Mouse (Mus musculus) left cerebral cortex, postnatal 36 days (tissue): Measurements from ENCODE around the gene Krt27. TPM values are rescaled to one million over a fixed set of nuclear protein-coding genes. Genes with fewer than 3 reads are reported as not detected.

Experiments used
- DNase-seq, 2 experiments: peaks; one replicate each; pipeline ENCODE4 v3.0.0; 2021 to 2022; ENCODE audit warnings: low spot score in 2 of 2, mixed read lengths in 1 of 2
- intact Hi-C: fragments of 180-260 bp; cut with DNase I; formaldehyde crosslinking; loops from one replicate; pipeline ENCODE4 v1.15.1; 2025
- total RNA-seq, 2 experiments: library from RNA; stranded (reverse); gene quantifications; 2 replicates each; pipeline ENCODE4 v1.2.3; 2021

The Krt27 gene
- total RNA-seq, 2 experiments from 2014 or later, result not detected

DNA sequence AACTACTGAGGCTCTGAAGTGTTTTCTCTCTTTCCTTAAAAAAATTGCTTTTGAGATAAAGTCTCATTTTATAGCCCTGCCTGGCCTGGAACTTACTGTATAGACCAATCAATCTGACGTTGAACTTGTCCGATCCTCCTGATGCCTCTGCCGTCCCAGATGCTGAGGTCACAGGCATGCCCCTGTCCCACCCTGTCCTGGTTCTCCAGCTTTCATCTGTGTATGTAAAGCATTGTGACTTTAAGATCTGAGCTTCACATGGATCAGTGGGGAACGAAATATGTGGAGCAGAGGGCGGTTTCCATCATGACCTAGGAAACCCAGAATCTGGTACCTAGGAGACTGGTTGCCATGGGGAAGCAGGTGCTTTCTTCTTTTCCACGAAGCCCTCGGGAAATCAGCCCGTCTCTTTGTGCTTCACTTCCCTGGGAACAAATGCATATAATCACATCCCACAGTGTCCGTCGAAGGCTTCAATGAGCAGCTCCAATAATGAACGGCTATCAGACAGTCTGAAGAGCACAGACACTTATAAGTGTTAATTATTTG is 11.5 kb downstream of the Krt27 start:
- intact Hi-C loops, result no loop called here
- no peak for DNase-seq

- intact Hi-C loops, result no loop called here
- no peak for DNase-seq
Observed at GRCm38 (mm10) chr11:99337866-99338265, 13.0 kb downstream of the Krt27 start, which contains the start of gene Krt26. Krt26 (minus strand) TSS chr11:99337966.

DNA sequence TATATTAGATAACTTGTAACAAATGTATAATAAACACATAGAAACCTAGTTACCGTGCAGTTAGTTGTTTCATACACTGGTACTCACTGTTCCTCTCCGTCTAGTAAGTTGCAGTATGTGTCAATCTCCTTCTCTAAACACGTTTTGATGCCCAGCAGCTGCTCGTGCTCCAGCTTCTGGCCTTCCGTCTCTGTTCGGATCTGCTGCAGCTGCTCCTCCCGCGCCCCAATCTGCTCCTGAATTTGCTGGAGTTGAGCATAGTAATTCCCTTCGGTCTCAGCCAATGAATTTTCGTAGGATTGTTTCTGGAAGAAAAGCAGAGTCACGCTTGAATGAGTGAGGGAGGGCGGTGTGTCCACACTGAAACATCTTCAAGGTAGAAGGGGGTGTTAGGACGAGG is 17.5 kb downstream of the Krt27 start:
- intact Hi-C loops, result no loop called here
- peak; percentile 16 to 47 for DNase-seq

DNA sequence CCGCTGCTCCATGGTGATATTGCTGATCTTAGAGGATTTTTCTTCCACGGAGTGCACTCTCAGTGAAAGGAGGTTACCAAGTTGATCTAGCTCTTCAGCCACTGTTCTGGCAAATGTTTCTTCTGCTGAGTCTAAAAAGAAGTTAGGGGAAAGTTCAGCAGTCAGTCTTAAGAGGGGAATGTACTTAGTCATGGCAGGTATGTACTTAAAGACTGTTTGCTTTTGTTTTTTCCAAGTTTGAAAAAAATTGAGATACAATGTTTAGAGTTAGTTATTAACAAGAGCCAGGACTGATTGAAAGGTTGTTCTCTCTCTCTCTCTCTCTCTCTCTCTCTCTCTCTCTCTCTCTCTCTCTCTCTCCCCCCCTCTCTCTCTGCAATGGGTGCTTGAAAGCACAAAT is 21.2 kb downstream of the Krt27 start:
- intact Hi-C loops, result no loop called here
- DNase-seq, result no peak

DNA sequence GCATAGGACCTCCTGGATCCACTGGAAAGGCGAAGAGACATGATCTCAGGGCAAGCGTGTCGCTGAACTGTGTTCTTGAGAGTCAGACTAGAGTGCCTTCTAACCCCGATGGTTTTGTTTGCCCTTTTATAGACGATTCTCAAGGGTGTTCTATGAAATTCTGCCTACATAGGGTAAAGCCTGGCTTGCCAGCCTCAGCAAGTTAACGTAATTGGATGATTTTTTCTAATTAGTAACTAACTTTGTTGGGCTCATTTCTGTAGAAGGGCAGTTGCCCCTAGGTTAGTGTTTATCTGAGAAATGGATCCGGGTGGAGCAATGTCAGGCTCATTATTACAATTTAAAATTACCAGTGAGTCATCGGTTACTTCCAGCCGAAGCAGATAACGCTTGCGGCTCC is 28.1 kb downstream of the Krt27 start, which contains the start of gene Krt25:
TSS of gene Krt25 (minus strand) at position 101 of the 400 bp plus-strand sequence.
- no peak for DNase-seq
- intact Hi-C loops, result no loop called here

GRCm38 (mm10) chr11:99321094-99321493 is 29.8 kb downstream of the Krt27 start:
- intact Hi-C loops, result no loop called here
- no peak for DNase-seq

GRCm38 (mm10) chr11:99319127-99319526 is 31.8 kb downstream of the Krt27 start:
- no peak for DNase-seq
- intact Hi-C loops, result loop anchor here (10.0 kb wide), 1 partner anchor 146 kb away; no protein-coding TSS in a partner anchor

GRCm38 (mm10) chr11:99316543-99316942 is 34.4 kb downstream of the Krt27 start:
- DNase-seq, result no peak
- intact Hi-C loops, result loop anchor here (10.0 kb wide), 1 partner anchor 148 kb away; no protein-coding TSS in a partner anchor

- no peak for DNase-seq
- intact Hi-C loops, result loop anchor here (5.0 to 10.0 kb wide), 3 partner anchors 48 to 150 kb away; no protein-coding TSS in a partner anchor
Observed at GRCm38 (mm10) chr11:99314594-99314993, 36.3 kb downstream of the Krt27 start.

GRCm38 (mm10) chr11:99310882-99311281 is 40.0 kb downstream of the Krt27 start:
- no peak for DNase-seq
- intact Hi-C loops, result loop anchor here (5.0 to 10.0 kb wide), 3 partner anchors 51 to 154 kb away; no protein-coding TSS in a partner anchor

- DNase-seq, result peak; percentile 24 to 37
- intact Hi-C loops, result no loop called here
Observed at GRCm38 (mm10) chr11:99307579-99307978, 43.3 kb downstream of the Krt27 start.

Other genes with a start within 250 kb of the Krt27 start
- not detected for gene Ccr7, start 196.0 kb downstream of the Krt27 start, total RNA-seq
- gene Smarce1, start 120.1 kb downstream of the Krt27 start, total RNA-seq, result 10 to 100 TPM; 53.0 to 65.2 TPM
- gene Krt222, start 107.0 kb downstream of the Krt27 start, total RNA-seq, result 10 to 100 TPM; 31.2 to 37.7 TPM
- gene Krt24, start 65.8 kb downstream of the Krt27 start, total RNA-seq, result not detected
- not detected for gene Krt25, start 28.2 kb downstream of the Krt27 start, total RNA-seq
- gene Krt26, start 13.1 kb downstream of the Krt27 start, total RNA-seq, result not detected
- not detected for gene Krt28, start 23.8 kb upstream of the Krt27 start, total RNA-seq
- 10 to 100 TPM in 1 of 2 experiments, 1 to 10 TPM in 1; 9.7 to 12.4 TPM for gene Krt10, start 38.3 kb upstream of the Krt27 start, total RNA-seq
- gene Krt12, start 71.2 kb upstream of the Krt27 start, total RNA-seq, result 10 to 100 TPM in 1 of 2 experiments, 1 to 10 TPM in 1; 9.4 to 13.4 TPM
- gene Krt20, start 87.0 kb upstream of the Krt27 start, total RNA-seq, result not detected
- not detected for gene Krt23, start 142.0 kb upstream of the Krt27 start, total RNA-seq
- not detected for gene Krt39, start 170.2 kb upstream of the Krt27 start, total RNA-seq
- not detected for gene Krt40, start 192.1 kb upstream of the Krt27 start, total RNA-seq
- not detected for gene Krtap3-3, start 199.8 kb upstream of the Krt27 start, total RNA-seq
- not detected for gene Krtap3-2, start 205.7 kb upstream of the Krt27 start, total RNA-seq
- gene Gm11939, start 208.4 kb upstream of the Krt27 start, total RNA-seq, result not detected
- not detected for gene Krtap3-1, start 215.5 kb upstream of the Krt27 start, total RNA-seq
- gene Krtap1-5, start 229.9 kb upstream of the Krt27 start, total RNA-seq, result not detected
- gene Krtap1-4, start 232.6 kb upstream of the Krt27 start, total RNA-seq, result not detected
- gene Krtap1-3, start 240.2 kb upstream of the Krt27 start, total RNA-seq, result not detected
- not detected for gene Krtap9-3, start 247.0 kb upstream of the Krt27 start, total RNA-seq